Mouse (Mus musculus) spleen, embryonic (tissue): ENCODE data around the gene Tmem206.

Experiments used
- CTCF ChIA-PET: fragments of 350-600 bp; sonication (Branson Sonifier 250); formaldehyde crosslinking; loops from one replicate; lab custom pipeline; 2022; lab: Charles Lee

Tmem206 gene

GRCm38 (mm10) chr1:191325726-191326232, at the start of gene Tmem206:
Tmem206 (plus strand) TSS chr1:191325912.
- CTCF ChIA-PET, result interaction anchor here (0.6 to 1.3 kb wide), 3 partner anchors 8 to 66 kb away, joined by 3 to 4 read pairs (median 3); no protein-coding TSS in a partner anchor

DNA sequence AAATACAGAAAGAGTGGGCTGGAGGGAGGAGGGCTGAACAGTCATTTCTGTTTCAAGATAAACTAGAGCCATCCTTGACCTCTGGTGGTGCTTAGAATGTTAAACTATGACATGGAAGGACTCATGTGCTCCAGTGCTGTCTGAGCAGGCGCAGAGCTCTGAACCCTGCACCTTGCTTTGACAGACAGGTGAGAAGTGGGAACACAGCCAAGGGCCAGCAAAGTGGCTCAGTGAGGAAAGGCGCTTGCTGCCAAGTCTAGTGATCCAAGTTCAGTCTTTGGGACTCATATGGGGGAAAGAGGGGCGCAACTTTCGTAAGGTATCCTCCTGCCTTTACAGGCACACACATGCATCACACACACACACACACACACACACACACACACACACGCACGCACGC, 49.5 kb upstream of the Tmem206 start:
- CTCF ChIA-PET, result interaction anchor here (0.7 kb wide), 1 partner anchor 16 kb away, joined by 7 read pairs; no protein-coding TSS in a partner anchor

DNA sequence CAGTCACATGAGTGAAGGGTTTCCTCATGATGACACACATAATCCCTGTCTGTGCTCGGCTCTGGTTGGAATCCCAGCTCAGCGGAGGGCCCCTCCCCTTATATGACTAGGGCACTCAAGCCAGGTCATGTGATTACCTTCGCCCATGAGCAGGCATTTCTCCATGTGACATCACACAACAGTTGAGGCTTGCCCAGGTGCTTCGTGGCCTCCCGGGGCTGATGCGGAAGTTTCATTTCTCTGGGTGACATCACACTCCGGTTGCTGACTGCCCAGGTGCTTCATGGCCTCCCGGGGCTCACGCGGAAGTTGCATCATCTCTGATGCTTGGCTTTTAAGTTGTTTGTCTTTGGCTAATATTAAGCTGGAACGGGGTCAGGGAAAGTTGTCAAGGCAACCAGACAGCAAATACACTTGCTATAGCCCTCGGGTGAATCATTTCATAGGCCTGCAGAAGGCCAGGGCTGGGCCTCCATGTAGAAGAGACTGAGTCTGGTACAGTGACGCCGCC, 48.1 kb upstream of the Tmem206 start:
- CTCF ChIA-PET, result interaction anchor here (1.2 kb wide), 1 partner anchor 53 kb away, joined by 4 read pairs; no protein-coding TSS in a partner anchor

GRCm38 (mm10) chr1:191278324-191278723, 47.4 kb upstream of the Tmem206 start:
- CTCF ChIA-PET, result interaction anchor here (1.2 kb wide), 1 partner anchor 54 kb away, joined by 4 read pairs; no protein-coding TSS in a partner anchor

GRCm38 (mm10) chr1:191281171-191281570, 44.5 kb upstream of the Tmem206 start:
- CTCF ChIA-PET, result no interaction called here

- CTCF ChIA-PET, result no interaction called here
These were observed 43.4 kb upstream of the Tmem206 start for GRCm38 (mm10) chr1:191282319-191282718.

GRCm38 (mm10) chr1:191283110-191284040, 42.3 kb upstream of the Tmem206 start:
- CTCF ChIA-PET, result no interaction called here

DNA sequence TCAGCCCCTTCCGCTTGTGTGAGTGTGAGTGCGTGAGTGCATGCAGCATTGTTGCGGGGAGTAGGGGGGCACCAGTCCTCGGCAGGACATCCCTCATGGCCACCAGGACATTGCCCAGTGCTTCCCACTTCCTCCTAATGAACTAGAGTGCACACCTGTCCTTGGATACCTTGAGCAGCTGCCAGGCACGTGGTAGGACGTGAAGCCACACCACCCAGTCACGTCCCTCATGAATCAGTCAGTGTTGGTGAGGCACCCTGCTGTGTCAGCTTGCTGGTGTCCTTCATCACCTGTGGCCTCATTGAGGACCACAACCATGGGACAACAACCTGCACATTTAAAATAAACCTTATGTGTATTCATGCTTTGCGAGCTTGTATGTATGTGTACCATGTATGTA, 41.2 kb upstream of the Tmem206 start:
- CTCF ChIA-PET, result interaction anchor here (0.7 kb wide), 1 partner anchor 42 kb away, joined by 4 read pairs; no protein-coding TSS in a partner anchor

DNA sequence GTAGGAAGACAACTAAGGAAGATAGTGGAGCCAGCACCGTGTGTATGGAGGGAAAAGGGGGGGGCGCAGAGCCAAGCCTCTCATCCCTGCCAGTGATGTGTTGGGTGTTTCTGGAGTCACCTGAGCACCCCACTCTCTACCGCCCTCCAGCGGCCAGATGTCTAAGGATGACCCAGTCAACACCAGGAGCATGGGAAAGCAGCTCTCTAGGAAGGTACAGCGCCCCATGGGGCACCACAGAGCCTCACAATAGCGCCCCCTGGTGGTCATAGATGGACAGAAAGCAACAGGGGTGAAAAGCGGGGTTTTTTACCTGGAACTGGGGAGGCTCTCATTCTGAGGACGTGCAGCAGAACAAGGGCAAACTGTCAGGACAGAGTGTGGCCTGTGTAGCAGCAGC, 37.0 kb upstream of the Tmem206 start:
- CTCF ChIA-PET, result interaction anchor here (0.9 kb wide), 1 partner anchor 372 kb away, joined by 5 read pairs; no protein-coding TSS in a partner anchor

- CTCF ChIA-PET, result no interaction called here
These were observed 33.4 kb upstream of the Tmem206 start for GRCm38 (mm10) chr1:191292348-191292747.

DNA sequence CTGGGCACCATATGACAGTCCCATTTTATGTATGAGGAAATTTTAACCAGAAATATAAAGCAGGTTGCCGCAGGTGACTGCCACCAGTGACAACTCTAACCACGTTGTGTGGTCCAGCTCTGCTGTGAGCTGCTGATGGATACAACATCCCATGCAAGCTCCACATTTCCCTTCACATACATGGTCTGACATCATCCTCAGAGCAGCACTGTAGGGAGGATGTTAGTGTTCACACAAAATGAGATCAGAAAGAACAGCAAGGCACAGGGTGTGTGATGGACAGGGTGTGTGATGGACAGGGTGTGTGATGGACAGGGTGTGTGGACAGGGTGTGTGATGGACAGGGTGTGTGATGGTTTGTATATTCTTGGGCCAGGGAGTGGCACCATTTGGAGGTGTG, 32.7 kb upstream of the Tmem206 start:
- CTCF ChIA-PET, result no interaction called here

- CTCF ChIA-PET, result interaction anchor here (0.8 kb wide), 1 partner anchor 27 kb away, joined by 3 read pairs; no protein-coding TSS in a partner anchor
These were observed 31.5 kb upstream of the Tmem206 start for GRCm38 (mm10) chr1:191293996-191294795.

DNA sequence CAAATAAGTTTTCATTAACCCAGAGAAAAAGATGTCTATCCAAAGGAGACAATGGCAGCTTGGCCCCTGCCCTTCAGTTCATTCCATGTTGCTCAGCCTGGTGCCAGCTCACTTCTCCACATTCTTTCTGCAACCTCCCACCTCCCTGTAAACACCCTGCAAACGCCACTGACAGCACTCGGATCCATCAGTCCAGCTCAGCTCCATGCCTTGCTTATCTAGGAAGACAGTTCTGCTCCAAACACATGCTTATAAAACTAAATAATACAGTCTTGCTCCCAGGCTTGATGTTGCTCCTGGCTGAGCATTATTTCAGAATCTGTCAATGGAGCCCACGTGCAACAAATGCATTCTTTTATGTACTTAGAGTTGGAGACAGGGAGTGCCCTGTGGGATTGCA, 29.9 kb upstream of the Tmem206 start:
- CTCF ChIA-PET, result interaction anchor here (0.7 kb wide), 2 partner anchors 77 to 349 kb away, joined by 3 to 4 read pairs; no protein-coding TSS in a partner anchor

GRCm38 (mm10) chr1:191296445-191296844, 29.3 kb upstream of the Tmem206 start:
- CTCF ChIA-PET, result no interaction called here

DNA sequence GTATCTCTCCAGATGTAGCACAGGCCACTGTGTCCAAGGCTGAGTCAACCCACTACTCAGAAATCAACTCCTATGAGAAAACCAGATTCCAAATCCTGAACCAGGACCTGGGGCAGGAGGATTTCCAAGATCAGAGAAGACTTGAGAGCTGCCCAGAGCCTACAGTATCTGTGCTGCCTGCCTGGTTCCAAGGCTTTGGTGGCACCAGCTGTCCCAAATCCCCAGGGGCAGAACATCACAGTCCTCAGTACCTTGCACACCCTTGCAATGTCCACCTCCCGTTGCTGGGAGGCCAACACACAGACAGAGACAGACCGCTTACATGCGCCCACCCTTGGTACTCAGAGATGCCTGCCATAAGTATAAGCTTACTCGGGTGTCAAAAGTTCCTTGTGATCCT, 27.4 kb upstream of the Tmem206 start:
- CTCF ChIA-PET, result no interaction called here

DNA sequence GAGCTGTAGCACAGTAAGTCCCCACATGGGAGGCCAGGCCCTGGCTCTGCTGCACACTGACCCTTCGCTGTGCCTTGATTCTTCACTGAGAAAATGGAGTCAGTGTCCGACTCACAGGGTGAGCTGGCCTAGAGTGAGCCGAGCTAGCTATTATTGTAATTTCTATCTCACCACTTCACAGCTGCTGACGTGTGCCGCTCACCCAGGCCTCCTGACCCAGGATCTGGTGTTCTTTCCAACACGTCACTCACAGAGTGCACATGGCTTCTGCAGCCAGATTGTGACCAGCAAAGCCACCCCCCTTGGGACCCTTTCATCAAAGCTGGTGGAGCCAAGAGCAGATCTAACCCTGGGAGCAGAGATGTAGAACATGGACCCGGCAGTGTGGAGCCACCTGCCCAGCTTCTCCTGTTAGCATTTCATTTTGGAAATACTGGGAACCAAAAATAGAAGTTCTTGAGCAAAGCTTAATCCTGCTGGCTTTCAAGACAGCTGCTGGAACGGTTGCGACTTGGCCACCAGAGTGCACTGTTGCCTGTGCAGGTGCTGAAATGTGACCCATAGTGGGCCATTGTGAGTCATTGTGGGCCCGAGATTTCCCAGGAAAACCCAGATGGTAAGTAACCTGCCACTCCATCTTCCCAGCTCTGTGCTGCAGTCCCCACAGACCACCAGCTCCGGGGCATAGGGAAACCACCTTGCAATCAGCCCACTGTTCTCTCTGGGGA, 26.3 kb upstream of the Tmem206 start:
- CTCF ChIA-PET, result interaction anchor here (0.6 kb wide), 1 partner anchor 76 kb away, joined by 3 read pairs; no protein-coding TSS in a partner anchor

- CTCF ChIA-PET, result no interaction called here
These were observed 23.8 kb upstream of the Tmem206 start for GRCm38 (mm10) chr1:191301903-191302302.

GRCm38 (mm10) chr1:191303736-191304135, 22.0 kb upstream of the Tmem206 start:
- CTCF ChIA-PET, result no interaction called here

GRCm38 (mm10) chr1:191304216-191304615, 21.5 kb upstream of the Tmem206 start:
- CTCF ChIA-PET, result no interaction called here

DNA sequence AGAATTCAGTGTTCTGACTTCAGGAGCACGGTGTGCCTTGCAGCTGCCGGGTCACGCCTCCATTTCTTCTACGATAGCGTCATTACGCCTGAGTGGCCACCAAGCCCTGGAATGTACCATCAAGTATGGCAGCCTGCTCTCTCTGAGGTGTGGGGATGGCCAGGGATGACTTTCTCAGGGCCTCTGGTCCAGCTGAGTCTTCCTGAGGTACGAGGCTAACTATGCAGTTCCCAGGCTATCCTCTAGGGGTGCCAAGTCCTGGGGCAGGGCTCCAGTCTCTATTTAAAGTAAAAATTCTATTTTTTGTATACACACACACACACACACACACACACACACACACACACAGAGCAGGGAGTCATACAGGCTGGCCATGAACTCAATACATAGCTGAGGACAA, 20.1 kb upstream of the Tmem206 start:
- CTCF ChIA-PET, result interaction anchor here (0.6 to 0.7 kb wide), 3 partner anchors 147 to 423 kb away, joined by 3 to 4 read pairs (median 3); no protein-coding TSS in a partner anchor
